Mouse (Mus musculus) left cerebral cortex, adult 2 months (tissue): ENCODE results near the gene Rapgefl1. TPM values are rescaled to one million over a fixed set of nuclear protein-coding genes. Genes with fewer than 3 reads are reported as not detected.
A peak's percentile ranks its signal among the peaks of the same experiment; 100 is the strongest.

Source experiments
- DNase-seq, 2 experiments: peaks; one replicate each; pipeline ENCODE4 v3.0.0; 2021 to 2022; ENCODE audit warnings: low spot score in 2 of 2, mixed read lengths in 1 of 2; ENCODE audit errors: extremely low spot score in 1 of 2
- H3K27ac ChIP-seq: fragments of 200-600 bp; 2 replicates; pipeline ENCODE4 v1.8.1; 2022
- H3K4me3 ChIP-seq: fragments of 200-600 bp; 2 replicates; pipeline ENCODE4 v1.8.1; 2022
- CTCF ChIP-seq: fragments of 200-600 bp; IDR thresholded peaks from 2 replicates; pipeline ENCODE4 v1.8.1; 2022; ENCODE audit warnings: antibody characterized with exemption, mild to moderate bottlenecking, moderate library complexity
- intact Hi-C: fragments of 180-260 bp; cut with DNase I; formaldehyde crosslinking; loops from one replicate; pipeline ENCODE4 v1.15.1; 2025
- total RNA-seq, 2 experiments: library from RNA; stranded (reverse); gene quantifications; 2 replicates each; pipeline ENCODE4 v1.2.3; 2021

Gene Rapgefl1
- total RNA-seq, 2 experiments from 2014 or later: 144 to 153 TPM

DNA sequence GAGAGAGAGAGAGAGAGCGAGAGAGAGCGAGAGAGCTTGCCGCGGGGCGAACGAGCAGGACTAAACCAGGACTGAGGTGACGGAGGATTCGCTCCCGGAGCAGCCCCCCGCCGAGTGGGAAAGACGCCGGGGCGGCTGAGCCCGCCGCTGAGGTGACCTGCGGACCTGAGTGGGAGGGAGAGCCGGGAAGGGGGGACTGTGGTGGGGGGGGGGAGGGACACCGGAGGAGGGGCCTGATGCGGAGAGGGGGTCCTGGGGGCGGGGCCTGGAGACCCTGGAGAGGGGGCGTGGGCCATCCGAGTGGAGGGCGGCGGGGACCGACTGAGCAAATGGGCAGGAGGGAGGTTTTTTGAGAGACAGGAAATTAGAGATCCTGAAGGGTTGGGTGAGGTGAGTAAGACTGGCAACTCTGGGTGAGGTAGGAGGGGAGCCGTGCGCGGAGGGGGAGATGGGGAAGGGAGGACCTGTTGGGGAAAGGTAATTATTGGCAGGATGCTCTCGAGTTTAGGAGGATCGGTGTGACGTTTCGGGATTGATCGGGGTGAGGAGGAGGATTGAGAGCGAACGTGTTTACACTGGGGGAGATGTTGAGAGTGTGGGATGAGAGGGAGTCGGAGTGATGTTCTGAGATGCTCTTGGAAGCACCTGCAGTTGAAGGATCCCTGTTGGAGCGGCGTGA, 27.3 kb downstream of the Rapgefl1 start:
- H3K4me3 ChIP-seq: peak overlapping the region; percentile 53
- DNase-seq: peak; percentile 48 to 54
- peak overlapping the region; percentile 90 for H3K27ac ChIP-seq
- intact Hi-C loops: loop anchor here (5.0 kb wide), 1 partner anchor 103 kb away; no protein-coding TSS in a partner anchor
- TF ChIP-seq CTCF: no peak

DNA sequence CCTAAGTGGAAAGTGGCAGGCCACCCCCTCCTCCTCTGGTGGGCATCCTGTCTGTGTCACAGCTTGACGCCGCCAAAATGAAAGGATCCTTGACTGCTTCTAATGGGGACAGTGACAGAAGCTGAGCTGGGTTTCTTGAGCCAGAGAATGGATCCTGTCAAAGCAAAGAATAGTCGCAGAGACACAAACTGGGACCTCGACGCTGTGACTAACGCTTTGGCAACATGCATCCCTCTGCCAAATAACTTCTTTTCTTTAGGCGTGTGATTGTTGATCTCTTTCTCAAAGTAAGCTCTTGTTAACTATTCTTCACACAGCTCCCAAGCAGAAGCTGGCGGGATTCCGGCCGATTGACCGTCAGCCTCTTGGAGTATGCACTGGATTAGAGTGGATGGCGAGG, 30.7 kb downstream of the Rapgefl1 start:
- no peak for TF ChIP-seq CTCF
- no peak overlapping the region for H3K4me3 ChIP-seq
- no peak for DNase-seq
- intact Hi-C loops: no loop called here
- no peak overlapping the region; the same call in 1 of the 2 replicates for H3K27ac ChIP-seq

DNA sequence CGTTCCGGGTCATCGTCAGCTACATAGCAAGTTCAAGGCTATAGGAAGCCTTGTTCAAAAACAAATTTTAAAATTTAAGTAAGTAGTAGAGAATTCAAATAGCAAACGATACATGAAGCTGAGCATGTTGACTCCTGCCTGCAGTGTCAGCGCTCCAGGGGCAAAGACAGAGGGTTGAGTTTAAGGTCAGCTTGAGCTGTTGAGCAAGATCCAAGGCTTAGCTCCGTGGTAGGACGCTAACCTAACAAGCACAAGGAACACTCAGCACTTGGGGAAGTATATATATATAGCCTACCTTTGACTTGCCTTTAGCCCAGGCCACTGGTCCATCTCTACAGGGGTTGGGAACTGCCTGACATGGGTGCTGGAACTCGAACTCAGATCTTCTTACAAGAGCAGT, 33.3 kb downstream of the Rapgefl1 start:
- Histone ChIP-seq H3K27ac (peak overlapping the region; percentile 95; the same call in 1 of the 2 replicates), H3K4me3 (no peak overlapping the region)
- TF ChIP-seq CTCF: no peak
- DNase-seq: no peak
- intact Hi-C loops: no loop called here

DNA sequence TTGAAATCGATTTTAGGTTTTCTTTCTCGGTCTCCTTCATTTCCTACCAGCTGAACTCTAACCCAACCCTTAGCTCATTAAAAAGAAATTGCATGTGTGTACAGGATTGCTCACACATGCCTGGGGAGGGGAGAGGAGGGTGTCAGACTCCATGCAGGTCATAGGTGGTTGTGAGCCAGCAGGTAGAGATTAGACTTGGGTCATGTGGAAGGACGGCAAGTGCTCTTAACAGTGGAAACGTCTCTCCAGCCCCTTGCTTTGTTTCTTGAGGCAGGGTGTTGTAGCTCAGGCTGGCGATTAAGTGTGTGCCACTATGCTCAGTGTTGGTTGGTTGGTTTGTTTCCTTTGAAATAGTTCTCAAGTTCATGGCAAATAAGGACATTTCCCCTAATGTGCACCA, 34.2 kb downstream of the Rapgefl1 start:
- Histone ChIP-seq H3K4me3 (no peak overlapping the region), H3K27ac (peak overlapping the region; percentile 95)
- intact Hi-C loops: no loop called here
- no peak for TF ChIP-seq CTCF
- DNase-seq: no peak

GRCm38 (mm10) chr11:98871416-98871815, 34.8 kb downstream of the Rapgefl1 start:
- no peak overlapping the region for H3K4me3 ChIP-seq
- TF ChIP-seq CTCF: no peak
- no peak for DNase-seq
- peak overlapping the region; percentile 95 for H3K27ac ChIP-seq
- intact Hi-C loops: no loop called here

DNA sequence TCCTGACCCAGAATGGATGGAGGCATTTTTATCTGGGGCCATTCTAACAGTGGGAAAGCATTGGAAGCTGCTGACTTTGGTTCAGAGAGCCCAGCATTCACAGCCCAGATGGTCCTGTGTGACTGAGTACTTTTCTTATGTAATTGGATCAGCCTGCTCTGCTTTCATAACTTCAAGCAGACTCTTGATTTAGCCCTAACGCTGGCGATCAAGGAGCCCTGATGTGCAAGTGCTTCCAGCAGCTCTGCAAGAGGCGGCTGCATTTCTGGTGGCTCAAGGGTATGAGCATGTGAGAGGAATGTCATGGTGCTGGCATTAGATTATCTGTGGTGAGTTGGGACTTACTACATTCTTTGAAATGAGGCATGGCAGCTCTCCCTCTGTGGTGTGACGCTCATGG, 35.5 kb downstream of the Rapgefl1 start:
- 0 out of 2 replicates have a peak overlapping the region, but pooled peaks have one; percentile 19 for H3K4me3 ChIP-seq
- peak overlapping the region; percentile 95 for H3K27ac ChIP-seq
- intact Hi-C loops: no loop called here
- DNase-seq: peak; percentile 55 to 60
- TF ChIP-seq CTCF: no peak

DNA sequence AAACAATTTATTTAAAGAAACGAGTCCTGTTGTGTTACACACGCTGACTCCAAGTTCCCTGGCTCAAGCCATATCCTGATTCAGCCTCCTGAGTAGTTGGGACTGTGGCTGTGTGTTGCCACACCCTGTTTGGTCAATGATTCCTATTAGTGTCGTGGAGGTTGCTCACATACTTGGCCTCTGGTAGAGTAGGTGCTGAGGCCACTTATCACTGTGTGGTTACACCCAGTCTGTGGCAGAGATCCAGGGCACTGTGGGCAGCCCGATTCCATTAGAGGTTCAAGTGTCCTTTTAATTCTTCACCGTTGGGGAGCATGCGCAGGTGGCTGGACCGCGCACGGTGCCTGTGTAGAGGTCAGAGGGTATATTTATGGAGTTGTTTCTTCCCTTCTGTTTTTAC, 37.3 kb downstream of the Rapgefl1 start:
- DNase-seq: no peak
- Histone ChIP-seq H3K27ac (peak overlapping the region; percentile 95), H3K4me3 (no peak overlapping the region)
- intact Hi-C loops: no loop called here
- TF ChIP-seq CTCF: no peak

DNA sequence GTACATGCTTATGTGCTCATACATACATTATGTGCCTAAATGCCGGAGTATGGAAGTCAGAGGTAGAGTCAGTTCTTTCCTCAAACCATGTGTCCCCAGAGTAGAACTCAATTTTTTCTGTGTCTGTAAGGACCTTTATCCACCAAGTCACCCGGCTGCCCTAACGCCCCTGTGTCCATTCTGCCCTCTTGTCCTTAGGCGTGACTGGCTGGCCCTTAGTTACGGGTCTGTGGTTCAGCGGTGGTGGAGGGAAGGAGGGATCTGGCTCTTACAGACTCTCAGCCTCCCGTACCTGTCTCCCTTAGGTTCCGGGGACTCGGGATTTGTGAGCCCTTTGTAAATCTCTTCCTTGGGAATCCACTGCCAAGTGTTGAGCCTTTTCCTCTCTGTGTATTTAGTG, 40.4 kb downstream of the Rapgefl1 start:
- no peak overlapping the region for H3K27ac ChIP-seq
- no peak for TF ChIP-seq CTCF
- intact Hi-C loops: no loop called here
- no peak for DNase-seq
- H3K4me3 ChIP-seq: no peak overlapping the region

- intact Hi-C loops: no loop called here
- DNase-seq: no peak
- no peak overlapping the region for H3K27ac ChIP-seq
- H3K4me3 ChIP-seq: no peak overlapping the region
- no peak for TF ChIP-seq CTCF
Observed at GRCm38 (mm10) chr11:98887703-98888102, 51.1 kb downstream of the Rapgefl1 start.

- Histone ChIP-seq H3K27ac (no peak overlapping the region), H3K4me3 (no peak overlapping the region)
- DNase-seq: no peak
- TF ChIP-seq CTCF: no peak
- intact Hi-C loops: no loop called here
Observed at GRCm38 (mm10) chr11:98889077-98889476, 52.5 kb downstream of the Rapgefl1 start.

- intact Hi-C loops: no loop called here
Observed at GRCm38 (mm10) chr11:98889977-98890376, 53.4 kb downstream of the Rapgefl1 start.

GRCm38 (mm10) chr11:98892426-98892825, 55.8 kb downstream of the Rapgefl1 start:
- H3K4me3 ChIP-seq: no peak overlapping the region
- no peak for DNase-seq
- no peak overlapping the region for H3K27ac ChIP-seq
- no peak for TF ChIP-seq CTCF
- intact Hi-C loops: no loop called here

More at GRCm38 (mm10) chr11:98889977-98890376, 53.4 kb downstream of the Rapgefl1 start:
- TF ChIP-seq CTCF: no peak
- DNase-seq: no peak
- H3K4me3 ChIP-seq: no peak overlapping the region
- H3K27ac ChIP-seq: no peak overlapping the region

DNA sequence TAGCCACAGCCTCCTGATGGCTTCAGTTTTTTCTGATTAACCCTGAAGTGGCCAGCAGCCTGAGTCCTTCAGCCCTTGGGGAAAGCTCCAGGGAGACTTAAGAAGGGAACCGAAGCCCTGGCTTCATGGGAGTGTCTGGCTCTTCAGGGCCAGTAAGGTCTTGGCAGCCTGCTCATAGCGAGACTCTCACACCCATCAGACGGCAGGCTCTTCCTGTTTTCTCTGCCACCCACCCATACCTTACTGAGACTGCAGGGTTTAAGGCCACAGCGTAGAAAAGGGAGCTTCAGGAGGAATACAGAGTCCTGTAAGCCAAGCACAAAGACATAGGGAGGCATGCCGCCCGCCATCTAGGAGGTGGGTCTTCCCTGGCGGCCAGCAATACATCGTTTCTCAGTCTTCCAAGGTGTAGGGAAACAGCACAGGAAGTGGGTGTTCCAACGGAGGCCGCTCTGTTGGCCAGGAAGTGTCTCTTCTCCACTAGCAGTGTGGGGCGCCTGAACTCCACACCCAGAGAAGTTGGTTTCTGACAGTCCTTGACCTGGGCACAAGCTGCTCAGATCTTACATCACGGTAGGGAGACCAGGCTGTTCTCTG, 64.0 kb downstream of the Rapgefl1 start:
- DNase-seq: no peak
- intact Hi-C loops: no loop called here
- TF ChIP-seq CTCF: no peak
- H3K4me3 ChIP-seq: no peak overlapping the region
- H3K27ac ChIP-seq: 0 out of 2 replicates have a peak overlapping the region, but pooled peaks have one; percentile 20
